Mouse (Mus musculus): ENCODE results near the gene Marveld1.
A peak's percentile ranks its signal among the peaks of the same experiment; 100 is the strongest.

The Marveld1 gene

DNA sequence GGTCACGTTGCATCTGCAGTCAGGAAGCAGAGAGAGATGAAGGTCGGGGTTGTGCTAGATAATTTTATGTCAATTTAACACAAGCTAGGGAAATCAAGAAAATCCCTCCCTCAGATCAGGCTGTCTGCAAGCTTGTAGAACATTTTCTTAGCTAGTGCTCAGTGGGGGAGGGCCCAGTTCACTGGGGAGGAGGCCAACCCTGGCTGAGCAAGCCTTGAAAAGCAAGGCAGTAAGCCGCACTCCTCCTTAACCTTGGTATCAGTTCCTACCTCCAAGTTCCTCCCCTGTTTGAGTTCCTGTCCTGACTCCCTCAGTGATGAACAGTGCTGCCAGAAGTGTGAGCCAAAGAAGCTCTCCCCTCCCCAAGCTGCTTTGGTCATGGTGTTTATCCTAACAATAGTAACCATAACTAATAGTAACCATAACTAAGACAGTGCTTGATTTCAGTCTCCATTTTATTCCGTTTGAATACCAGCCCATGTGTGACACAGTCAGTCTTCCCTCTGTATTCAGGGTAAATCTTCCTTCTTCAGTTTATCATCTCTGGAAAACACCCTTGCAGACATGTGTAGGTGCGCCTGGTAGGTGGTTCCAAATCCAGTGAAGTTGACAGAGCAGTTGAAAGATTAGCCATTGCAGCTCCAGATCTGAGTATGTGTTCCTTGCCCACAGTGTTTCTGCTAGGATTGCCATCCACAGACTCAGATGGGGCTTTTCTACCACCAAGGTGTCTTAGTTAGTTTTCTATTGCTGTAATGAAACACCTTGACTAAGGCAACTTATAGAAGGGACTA is 7.3 kb upstream of the Marveld1 start:
- no peak for DNase-seq (ENCODE audit: low spot score in 2 of 2)

DNA sequence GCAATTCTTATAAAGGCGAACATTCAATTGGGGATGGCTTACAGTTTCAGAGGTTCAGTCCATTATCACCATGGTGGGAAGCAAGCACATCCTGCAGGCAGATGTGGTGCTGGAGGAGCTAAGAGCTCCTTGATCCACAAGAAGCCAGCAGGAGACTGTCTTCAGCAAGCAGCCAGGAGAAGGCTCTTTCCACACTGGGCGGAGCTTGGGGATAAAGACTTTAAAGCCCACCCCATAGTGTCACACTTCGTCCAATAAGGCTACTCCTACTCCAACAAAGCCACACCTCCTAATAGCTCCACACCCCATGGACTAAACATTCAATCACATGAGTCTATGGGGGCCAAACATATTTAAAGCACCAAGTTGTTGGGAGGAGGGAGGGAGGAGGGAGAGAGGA is 5.2 kb upstream of the Marveld1 start:
- DNase-seq (ENCODE audit: low spot score in 2 of 2), result no peak

DNA sequence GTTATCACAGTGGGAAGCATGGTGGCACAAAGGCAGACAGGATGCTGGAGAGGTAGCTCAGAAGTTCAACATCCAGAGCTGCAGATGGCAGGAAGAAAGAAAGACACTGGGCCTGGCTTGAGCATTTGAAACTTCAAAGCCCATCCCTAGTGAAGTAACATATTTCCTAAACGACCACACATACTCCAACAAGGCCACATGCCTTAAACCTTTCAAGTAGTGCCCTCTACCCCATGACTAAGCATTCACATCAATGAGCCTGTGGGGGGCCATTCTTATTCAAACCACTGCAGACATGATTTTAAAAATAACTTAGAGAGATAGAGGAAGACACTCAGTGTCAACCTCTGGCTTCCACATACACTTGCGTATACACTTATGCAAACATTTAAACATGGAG is 4.4 kb upstream of the Marveld1 start:
- no peak for DNase-seq (ENCODE audit: low spot score in 2 of 2)

DNA sequence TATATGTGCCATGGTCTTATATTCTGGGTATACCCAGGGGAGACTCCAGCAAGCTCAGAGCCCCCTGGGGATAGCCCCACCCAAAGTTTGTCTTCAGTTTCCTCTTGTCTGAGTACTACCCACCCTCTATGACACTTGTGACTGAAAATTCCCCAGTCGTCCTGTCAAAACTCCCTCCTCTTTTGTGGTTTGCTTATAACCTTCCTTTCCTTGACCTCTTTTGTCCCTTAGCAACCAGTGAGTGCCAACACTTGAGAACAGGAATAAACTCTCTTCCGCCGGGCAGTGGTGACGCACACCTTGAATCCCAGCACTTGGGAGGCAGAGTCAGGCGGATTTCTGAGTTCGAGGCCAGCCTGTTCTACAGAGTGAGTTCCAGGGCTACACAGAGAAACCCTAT is 3.1 kb upstream of the Marveld1 start:
- no peak for DNase-seq (ENCODE audit: low spot score in 2 of 2)

DNA sequence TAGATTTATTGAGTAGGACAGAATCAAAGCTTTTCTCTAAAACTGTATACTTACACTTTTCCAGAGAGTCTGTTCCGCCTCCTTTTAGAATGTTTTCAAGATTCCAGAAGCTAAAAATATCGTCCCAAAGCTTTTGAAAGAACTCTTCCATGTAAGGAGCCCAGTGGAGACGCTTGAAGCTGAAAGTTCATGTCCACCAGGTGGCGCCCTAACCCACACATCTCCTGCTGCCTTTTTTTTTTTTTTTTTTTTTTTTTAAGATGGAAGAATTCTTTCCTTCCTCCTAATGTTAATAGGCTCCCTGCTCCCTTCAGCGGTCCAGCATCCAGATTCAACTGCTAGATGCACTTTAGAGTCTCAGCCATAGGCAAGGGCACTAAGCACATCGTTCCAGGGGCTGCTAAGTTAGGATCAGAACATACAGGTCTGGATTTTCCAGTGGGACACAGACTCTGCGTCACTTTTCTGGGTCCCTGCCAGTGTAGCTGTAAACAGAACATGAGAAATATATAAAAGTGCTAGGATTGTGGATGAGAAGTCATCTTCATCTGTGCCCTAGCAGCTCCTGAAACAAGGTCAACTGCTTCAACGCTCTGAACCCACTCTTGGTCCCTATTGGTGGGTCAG is 2.5 kb upstream of the Marveld1 start:
- peak in 1 of 2 experiments; percentile 62 for DNase-seq (ENCODE audit: low spot score in 2 of 2)

DNA sequence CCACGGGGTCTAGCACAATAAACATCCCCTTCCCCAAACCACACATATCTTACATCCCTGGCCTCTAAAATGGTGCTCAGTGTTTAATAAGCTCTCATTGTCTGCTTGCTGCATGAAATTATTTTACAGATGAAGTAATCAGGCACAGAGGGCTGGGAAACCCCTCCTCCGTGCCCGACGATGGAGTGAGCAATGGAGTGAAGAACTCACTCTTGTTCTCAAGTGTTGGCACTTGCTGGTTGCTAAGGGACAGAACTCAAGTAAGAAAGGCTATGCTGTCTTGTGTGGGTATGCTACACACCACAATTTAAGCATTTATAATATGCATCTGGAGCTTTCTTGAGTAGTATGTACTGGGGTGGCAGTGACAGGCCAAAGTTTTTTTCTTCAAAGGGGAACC is 2.0 kb upstream of the Marveld1 start:
- no peak for DNase-seq (ENCODE audit: low spot score in 2 of 2)

DNA sequence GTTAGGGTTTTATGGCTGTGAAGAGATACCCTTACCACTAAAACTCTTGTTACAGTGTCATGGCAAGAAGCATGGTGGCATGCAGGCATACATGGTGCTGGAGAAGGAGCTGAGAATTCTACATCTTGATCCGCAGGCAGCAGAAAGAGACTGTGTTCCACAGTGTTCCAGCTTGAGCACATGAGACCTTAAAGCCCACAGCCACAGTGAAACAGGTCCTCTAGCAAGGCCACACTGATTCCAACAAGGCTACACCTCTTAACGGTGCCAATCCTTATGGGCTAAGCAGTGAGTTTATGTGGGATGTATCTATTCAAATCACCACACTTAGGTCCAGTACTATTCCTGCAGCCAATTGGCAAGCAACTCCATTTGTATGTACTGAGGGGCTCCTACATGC is 1.5 kb upstream of the Marveld1 start:
- DNase-seq (ENCODE audit: low spot score in 2 of 2), result no peak

DNA sequence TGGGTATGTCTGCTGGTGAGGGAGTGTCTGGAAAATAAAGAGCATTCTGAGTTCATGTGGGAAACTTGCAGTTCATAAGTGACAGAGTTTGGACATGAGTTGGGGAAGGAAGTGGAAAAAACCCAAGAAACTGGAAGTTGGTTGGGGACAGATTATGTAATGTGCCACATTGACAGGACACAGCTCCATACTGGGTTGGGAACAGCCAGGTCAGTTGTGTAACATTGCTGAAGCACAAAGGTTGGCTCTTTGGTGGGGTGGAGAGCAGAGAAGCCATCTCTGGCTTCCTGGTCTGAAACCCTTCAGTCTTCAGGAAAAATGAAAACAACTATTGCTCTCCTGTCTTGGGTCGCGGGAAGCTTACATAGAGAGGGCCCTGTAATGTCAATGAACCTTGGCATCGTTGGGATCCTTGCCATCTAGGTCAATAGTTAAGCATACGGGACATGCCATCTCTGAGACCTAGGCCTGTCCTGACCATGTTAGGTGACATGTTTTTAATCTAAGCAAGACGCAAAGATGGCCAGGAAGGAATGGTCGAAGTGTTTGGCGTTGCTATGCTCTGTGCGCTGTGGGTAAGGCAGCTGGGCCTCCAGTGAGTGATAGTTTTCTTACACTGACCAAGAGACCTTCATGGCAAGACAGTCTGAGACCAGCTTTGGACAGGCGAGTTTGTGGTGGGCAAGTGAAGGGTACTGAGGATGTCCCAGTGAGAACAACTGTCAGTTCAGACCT is 757 bp upstream of the Marveld1 start:
- no peak for DNase-seq (ENCODE audit: low spot score in 2 of 2)

DNA sequence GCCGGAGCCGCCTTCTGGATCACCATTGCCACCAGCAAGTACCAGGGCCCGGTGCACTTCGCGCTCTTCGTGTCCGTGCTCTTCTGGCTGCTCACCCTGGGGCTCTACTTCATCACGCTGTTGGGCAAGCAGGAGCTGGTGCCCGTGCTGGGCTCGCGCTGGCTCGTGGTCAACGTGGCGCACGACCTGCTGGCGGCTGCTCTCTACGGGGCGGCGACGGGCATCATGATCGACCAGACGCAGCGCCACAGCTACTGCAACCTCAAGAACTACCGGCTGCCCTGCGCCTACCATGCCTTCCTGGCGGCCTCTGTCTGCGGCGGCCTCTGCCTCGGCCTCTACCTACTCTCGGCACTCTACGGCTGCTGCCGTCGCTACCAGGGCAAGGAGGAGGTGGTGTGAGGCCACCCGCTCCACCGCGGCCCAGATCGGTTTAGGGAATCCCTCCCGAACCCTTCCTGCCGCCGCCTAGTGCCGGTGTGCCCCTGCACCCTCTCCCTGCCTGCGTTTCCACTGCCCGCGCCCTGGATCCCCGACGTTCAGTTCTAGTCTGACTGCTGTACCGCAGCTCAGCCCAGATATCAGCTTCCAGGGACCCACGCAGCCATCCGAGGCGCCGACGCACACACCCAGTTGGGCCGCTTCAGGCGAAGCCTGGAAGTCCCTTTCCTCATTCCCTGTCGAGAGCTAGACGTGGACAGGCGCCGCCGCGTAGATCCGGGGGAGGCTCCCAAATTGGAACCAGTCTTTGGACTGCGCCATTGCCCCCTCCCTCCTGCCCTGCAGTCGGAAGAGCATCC is 769 bp downstream of the Marveld1 start:
- DNase-seq (ENCODE audit: low spot score in 2 of 2), result peak; percentile 64 to 65

DNA sequence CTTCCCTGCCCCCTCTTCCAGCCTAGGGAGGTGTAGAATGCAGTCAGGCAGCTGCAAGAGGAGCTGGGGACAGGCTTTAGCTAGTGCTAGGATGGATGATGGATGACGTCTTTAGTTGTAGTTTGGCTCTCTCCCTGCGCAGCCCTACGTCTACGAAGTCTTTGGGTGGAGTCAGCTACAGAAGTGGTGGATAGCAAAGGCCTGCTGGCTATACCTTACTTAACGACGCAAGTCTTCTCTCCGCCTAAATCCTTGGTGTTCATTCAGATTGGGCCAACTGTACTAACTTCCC is 1.3 kb downstream of the Marveld1 start:
- DNase-seq (ENCODE audit: low spot score in 2 of 2), result no peak

DNA sequence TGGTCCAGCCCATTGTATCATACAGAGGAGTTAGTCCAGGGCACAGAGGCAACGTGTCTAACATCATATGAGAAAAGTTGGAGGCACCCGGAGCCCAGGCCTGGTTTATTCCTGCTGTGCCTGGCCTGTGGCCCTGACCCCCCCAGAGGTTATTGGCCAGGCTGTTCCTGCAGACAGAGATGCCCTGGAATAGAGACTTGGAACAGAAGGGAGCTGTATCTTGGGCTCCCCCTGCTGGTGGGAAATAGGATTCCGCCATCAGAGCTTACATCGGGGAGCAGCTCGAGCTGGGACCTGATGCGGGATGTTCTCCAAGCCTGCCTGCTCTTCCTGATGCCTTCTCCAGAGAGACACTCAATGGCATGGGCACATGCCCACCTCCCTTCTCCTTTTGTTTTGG is 4.8 kb downstream of the Marveld1 start:
- peak; percentile 82 for DNase-seq (ENCODE audit: low spot score in 2 of 2)

DNA sequence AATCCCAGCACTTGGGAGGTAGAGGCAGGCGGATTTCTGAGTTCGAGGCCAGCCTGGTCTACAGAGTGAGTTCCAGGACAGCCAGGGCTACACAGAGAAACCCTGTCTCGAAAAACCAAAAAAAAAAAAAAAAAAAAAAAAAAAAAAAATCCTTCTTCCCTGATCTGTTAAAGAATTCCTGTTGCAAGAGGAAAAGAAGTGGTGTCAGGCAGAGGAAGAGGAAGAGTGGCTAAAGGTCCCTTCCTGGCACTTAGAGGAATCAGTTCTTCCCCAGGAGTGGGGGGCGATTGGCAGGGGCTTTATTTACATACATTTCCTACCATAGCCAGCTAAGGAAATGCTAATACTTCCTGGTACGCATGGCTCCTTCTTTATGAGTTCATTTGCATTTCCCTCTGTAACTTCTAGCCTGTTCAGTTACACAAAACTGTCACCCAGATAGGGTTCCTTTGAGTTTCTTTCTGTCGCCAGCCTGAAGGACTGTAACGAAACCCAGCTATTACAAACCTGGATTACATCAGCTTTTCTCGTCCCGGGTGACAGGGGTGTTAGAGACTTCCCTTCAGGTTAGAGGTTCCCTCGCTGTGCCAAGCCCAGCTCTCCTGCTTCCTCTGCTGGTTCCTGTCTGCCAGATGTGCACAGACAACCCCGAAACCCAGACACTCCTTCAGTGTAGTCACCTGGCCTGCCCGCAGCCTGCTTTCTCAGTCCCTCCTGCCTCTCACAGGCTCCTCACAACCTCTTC is 10.5 kb downstream of the Marveld1 start:
- DNase-seq (ENCODE audit: low spot score in 2 of 2), result no peak

DNA sequence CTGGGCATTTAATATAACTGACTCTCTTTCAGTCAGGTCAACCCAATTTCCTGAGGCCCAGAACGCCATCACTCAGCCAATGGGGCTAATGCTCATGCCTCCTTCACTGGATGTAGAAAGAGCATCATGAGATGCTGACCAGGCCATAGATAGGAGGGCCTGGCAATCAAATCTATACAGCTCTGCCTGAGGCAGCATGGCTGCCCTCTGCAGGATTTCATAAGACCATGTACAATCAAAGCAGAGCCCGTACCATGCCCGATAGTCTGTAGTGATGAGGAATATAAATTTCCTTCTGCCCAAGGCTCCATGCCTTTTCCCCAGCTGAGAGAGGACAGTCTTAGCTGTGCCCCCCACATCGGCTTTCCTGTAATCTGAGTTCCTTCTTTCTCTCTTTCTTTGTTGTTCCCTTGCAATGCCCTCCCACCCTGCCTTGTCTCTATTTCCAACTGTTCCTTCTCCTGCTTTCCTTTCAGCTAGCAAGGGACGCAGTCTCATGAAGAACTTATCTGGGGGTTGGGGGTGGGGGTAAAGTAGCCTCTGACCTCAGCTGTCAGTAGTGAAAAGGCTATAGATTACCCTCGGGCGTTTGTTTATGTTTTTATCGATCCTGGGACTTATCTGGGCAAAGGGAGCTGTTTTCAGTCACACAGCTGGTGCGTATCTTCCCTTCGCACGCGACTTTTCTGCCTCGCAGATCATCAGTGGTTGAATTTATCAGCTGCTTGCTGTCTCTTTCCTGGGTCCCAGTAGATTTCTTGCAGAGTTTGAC is 11.2 kb downstream of the Marveld1 start:
- no peak for DNase-seq (ENCODE audit: low spot score in 2 of 2)

DNA sequence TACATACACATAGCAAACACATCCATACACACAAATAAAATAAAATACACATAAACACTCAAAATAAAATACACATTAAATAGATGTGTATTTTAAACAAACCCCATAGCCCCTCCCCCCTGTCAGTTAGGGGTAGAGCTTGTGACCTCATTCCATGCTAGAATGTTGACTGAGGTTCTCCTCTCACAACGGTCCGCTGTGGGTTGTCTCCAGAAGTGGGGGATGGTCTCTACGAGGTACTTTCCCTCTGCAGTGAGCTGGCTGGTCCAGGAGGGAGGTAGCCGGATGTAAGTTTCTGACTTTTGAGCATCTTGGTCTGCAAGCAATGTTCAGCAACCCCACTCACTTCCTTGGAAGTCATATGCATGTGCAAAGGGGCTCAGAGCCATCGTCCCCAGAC is 16.6 kb downstream of the Marveld1 start, which contains the start of gene Zfyve27:
Gene Zfyve27, plus strand, starts transcription at position 188 of the 400 bp plus-strand sequence.
- no peak for DNase-seq (ENCODE audit: low spot score in 2 of 2)

DNA sequence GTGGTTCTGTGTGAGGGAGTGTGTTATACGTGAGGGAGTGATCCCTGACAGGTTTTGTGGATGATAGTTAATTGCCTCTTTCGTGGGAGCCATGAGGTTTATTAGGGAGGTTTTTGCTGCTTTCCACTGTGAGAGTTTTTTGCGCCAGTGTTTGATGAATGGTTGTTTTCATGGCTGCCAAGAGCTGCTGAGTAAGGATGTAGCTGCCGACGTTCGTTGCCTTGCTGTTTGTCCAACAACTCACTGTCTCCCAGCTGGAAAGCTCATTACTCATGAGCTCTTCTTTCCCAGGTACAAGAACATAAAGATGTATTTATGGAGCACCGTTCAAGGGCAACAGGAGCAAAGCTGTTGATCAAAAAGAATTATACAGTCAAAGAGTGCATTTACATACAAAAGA is 17.0 kb downstream of the Marveld1 start:
- DNase-seq (ENCODE audit: low spot score in 2 of 2), result no peak

DNA sequence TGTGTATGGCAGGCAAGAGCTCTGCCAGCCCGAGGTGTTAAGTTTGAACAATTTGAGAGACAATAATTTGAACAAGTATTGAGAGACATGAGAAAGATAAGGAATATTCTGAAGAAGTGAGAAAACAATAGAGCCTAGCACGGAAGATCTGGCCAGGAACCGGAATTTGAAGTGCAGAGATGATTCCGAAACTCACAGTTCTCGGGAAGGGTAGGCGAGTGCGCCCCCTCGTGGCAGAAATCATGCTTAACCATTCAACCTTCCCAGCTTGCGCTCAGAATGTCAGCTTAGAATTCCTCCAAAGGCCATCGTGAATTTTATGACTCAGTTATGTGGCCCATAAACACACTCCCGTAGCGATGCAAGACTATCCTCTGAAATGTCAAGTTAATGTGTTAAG is 18.9 kb downstream of the Marveld1 start:
- DNase-seq (ENCODE audit: low spot score in 2 of 2), result peak; percentile 77 to 81

DNA sequence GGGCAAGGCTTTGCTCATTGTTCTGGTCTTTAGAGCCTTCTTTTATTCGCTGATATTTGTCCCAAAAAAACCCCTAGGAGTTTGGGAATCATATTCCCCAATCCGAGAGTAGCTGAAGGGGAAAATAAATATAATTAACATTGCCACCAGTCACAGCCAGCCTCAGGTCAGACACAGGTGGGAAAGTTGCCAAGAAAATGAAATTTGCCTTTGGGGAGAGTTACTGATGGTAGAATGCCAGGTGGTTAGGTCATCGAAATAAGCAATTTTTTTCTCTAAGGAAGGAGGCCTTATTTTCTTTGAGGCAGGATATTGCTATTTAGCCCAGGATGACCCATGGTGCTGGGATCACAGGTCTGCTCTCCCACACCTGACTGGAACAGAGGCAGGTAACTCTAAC is 19.6 kb downstream of the Marveld1 start:
- DNase-seq (ENCODE audit: low spot score in 2 of 2), result no peak

DNA sequence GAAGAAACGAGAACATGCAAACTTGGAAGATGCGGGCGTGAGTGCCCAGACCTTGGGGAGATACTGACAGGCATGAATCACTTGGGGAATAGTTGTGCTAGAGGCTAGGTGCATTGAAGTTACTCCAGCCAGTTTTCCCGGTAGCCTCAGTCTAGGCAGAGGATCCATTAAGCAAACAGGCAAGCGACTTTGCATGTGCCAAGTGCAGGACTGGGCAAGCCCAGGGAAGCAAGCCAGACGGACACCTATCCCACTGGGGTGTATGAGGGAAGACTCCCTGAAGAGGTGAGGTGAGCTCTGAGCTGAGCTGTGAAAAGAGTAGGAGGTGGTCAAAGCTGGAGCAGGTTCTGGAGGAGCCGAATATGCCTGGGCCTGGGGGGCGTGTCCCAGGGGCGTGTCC is 20.3 kb downstream of the Marveld1 start:
- DNase-seq (ENCODE audit: low spot score in 2 of 2), result no peak

DNA sequence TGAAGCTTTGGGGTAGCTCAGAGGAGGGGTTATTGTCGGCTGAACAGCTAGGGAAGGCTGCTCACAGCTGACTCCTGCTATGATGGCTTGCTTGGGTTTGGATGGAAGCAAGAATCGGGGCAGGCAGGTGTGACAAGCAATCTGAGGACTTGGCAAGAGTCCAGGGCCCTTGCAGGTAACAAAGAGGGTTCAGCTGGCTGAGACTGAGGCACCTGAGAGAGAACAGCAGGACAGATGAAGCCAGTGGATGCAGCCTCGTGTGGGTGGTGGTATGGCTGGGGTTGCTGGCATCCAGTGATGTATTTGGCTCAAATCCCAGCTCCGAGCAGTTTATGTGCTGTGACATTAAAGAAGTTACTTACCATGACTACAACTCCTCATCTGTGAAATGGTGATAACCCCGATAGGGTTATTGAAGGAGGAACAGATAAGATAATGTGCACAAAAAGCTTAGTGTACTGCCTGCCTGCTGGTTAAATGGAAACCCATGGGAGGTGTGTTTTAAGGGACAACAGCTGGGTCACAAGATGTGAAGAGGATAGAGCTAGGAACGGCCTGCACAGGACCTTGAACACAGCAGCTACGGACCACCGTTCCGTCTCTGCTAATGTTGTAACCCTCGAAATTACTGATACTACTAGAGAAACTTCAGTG is 22.2 kb downstream of the Marveld1 start:
- DNase-seq (ENCODE audit: low spot score in 2 of 2), result no peak
